Mouse (Mus musculus) limb, embryonic 10.5 days (tissue): Measurements from ENCODE around the gene Setd7. TPM values are rescaled to one million over a fixed set of nuclear protein-coding genes. Genes with fewer than 3 reads are reported as not detected.

Experiments used
- DNase-seq: peaks from one replicate; pipeline ENCODE4 v3.0.0-alpha.2; 2017; ENCODE audit warnings: low spot score
- H3K27ac ChIP-seq: fragments of 300-500 bp; sonication (generic); 2 replicates; pipeline ENCODE4 v1.5.1; 2016; ENCODE audit warnings: mild to moderate bottlenecking
- H3K27me3 ChIP-seq: fragments of 300-500 bp; sonication (generic); 2 replicates; pipeline ENCODE4 v1.6.1; 2016; ENCODE audit warnings: low read depth, mild to moderate bottlenecking; ENCODE audit not compliant: poor library complexity, severe bottlenecking
- H3K36me3 ChIP-seq: fragments of 300-500 bp; sonication (generic); 2 replicates; pipeline ENCODE4 v1.6.1; 2016; ENCODE audit warnings: mild to moderate bottlenecking, moderate library complexity
- H3K4me1 ChIP-seq: fragments of 300-500 bp; sonication (generic); 2 replicates; pipeline ENCODE4 v1.6.1; 2016
- H3K4me3 ChIP-seq: fragments of 300-500 bp; sonication (generic); 2 replicates; pipeline ENCODE4 v1.5.1; 2016; ENCODE audit warnings: mild to moderate bottlenecking, moderate library complexity
- H3K9me3 ChIP-seq: fragments of 300-500 bp; sonication (generic); replicated peaks from 2 replicates; pipeline ENCODE4 v1.6.1; 2016; ENCODE audit warnings: mild to moderate bottlenecking
- WGBS: fragments of 180-500 bp; shearing (Covaris S2); methylation state at CpG from one replicate; pipeline ENCODE4 v1.1.7; 2016; 5-methylcytosine and 5-hydroxymethylcytosine counted together
- polyA plus RNA-seq: library from polyadenylated mRNA; unstranded; fragments of >200 nt; fragmentation: Nextera tagmentation; extraction: Ambion mirVana; gene quantifications from 2 replicates; pipeline ENCODE4 v1.2.1, GENCODE M21; 2016

The Setd7 gene
- polyA plus RNA-seq, 1 experiment from 2014 or later, result 4.8 TPM

GRCm38 (mm10) chr3:51525186-51525785 lies 35.4 kb downstream of the Setd7 start:
- no peak overlapping the region for H3K4me3 ChIP-seq
- H3K27me3 ChIP-seq, result no peaks in the 10 kb centered on the region
- H3K9me3 ChIP-seq, result no peaks in the 10 kb centered on the region
- no peak overlapping the region for H3K27ac ChIP-seq
- peaks cover 98% of the 10 kb centered on the region for H3K36me3 ChIP-seq
- 85% methylated on average over 16 of the region's 16 CpGs for WGBS
- H3K4me1 ChIP-seq, result peaks cover 6% of the 10 kb centered on the region
- no peak for DNase-seq

DNA sequence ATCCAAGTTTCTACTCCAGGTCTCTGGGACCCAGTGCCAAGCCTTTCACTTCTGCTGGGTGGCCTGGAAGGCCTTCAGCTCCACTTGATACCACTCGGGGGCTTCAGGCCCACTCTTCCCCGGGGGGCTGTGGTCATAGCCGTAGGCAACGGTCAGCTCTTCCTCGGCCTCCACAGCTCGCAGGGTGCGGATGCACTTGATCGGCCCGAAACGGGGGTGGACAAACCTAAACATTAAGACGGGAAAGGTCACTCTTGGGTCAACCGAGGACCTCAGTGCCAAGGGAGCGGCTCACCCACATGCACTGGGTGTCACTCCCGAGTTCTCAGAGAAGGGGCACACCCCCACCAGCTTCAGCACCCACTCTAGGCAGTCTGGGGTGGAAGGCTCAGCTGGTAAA lies 39.4 kb downstream of the Setd7 start:
- no peak for DNase-seq
- Histone ChIP-seq H3K27ac (no peak overlapping the region), H3K4me3 (no peak overlapping the region), H3K9me3 (no peaks in the 10 kb centered on the region), H3K36me3 (peaks cover 75% of the 10 kb centered on the region), H3K27me3 (no peaks in the 10 kb centered on the region), H3K4me1 (peaks cover 20% of the 10 kb centered on the region)
- 93% methylated on average over 14 of the region's 14 CpGs for WGBS

DNA sequence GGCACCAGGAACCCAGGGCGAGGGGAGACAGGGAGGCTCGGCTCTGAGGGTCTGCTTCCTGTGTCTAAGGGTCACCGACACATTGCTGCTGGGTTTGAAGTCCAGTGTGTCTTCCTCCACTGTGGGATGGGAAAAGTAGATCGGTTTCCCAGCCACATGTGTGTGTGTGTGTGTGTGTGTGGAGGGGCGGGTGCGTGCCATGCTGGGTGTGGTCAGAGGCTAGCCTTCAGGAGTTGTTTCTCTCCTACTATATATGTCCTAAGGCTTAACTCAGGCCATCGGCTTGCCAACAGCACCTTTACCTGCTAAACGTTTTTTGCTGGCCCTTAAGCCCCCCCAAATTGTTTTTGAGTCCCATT lies 41.9 kb downstream of the Setd7 start:
- Histone ChIP-seq H3K4me3 (no peak overlapping the region), H3K27ac (peak overlapping the region; percentile 21; the same call in 1 of the 2 replicates), H3K36me3 (peaks cover 49% of the 10 kb centered on the region), H3K4me1 (peaks cover 20% of the 10 kb centered on the region), H3K27me3 (no peaks in the 10 kb centered on the region), H3K9me3 (no peaks in the 10 kb centered on the region)
- DNase-seq, result no peak
- WGBS, result 70% methylated on average over 8 of the region's 8 CpGs

DNA sequence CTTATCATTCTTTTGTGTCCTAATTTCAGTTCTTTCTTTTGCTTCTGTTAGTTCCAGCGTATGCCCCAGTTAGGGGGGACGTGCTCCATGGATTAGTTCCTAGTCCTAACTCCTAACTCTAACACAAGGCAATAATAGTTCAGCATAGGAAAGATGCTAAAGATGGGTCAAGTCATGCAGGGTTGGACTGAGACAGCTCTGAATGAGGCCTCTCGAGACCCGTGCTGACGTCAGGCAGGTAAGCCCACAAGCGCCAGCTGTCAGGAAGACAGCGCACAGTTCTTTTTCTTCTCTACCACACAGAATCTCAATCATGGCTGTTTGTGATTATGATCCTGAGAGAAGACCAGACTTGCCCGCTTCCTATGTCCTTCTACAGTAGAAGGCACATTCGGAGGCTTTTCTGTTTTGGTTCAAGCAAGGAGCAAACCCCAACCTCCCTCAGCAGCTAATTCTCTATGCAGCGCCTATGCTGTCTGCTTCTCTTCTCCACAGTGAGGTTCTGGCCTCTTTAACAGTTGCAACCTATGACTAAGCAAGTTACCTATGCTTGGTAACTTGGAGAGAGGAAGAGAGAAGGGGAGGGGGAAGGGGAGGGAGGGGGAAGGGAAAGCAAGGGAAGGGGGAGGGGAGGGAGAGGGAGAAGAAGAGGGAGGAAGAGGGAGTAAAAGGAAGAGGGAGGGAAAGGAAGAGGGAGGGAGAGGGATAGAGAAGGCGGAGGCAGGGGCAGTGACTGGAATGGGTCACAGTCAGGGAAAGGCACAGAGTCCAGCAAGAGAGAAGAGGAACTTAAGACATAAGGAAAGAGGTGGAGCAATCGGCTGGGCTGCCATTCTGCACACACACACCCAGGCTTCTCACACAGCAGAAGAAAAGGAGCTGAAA lies 42.6 kb downstream of the Setd7 start:
- 77% methylated on average over 12 of the region's 12 CpGs for WGBS
- H3K36me3 ChIP-seq, result peaks cover 43% of the 10 kb centered on the region
- H3K4me1 ChIP-seq, result peaks cover 20% of the 10 kb centered on the region
- no peaks in the 10 kb centered on the region for H3K27me3 ChIP-seq
- no peaks in the 10 kb centered on the region for H3K9me3 ChIP-seq
- no peak overlapping the region for H3K4me3 ChIP-seq
- H3K27ac ChIP-seq, result peak overlapping the region; percentile 21; the same call in 1 of the 2 replicates
- no peak for DNase-seq

DNA sequence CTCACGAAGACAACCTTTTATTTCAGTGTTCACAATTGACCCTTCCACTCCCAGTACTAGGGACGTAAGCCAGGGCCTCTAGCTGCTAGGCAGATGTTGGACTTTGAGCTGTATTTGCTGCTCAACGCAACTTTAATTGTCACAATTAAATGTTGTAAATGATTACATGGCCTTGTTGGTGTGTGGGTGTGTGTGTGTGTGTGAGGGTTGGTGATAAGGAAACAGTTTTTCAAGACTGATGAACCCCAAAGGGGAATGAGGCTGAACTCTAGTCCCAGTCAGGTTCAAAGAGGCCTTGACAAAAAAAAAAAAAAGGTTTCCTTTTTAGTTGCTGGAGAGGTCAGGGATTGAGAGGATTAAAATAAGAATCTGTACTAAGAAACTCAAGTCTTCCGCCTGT lies 43.2 kb downstream of the Setd7 start:
- Histone ChIP-seq H3K4me3 (no peak overlapping the region), H3K36me3 (peaks cover 37% of the 10 kb centered on the region), H3K9me3 (no peaks in the 10 kb centered on the region), H3K4me1 (peaks cover 20% of the 10 kb centered on the region), H3K27ac (no peak overlapping the region), H3K27me3 (no peaks in the 10 kb centered on the region)
- 85% methylated on average over 4 of the region's 4 CpGs for WGBS
- DNase-seq, result no peak

DNA sequence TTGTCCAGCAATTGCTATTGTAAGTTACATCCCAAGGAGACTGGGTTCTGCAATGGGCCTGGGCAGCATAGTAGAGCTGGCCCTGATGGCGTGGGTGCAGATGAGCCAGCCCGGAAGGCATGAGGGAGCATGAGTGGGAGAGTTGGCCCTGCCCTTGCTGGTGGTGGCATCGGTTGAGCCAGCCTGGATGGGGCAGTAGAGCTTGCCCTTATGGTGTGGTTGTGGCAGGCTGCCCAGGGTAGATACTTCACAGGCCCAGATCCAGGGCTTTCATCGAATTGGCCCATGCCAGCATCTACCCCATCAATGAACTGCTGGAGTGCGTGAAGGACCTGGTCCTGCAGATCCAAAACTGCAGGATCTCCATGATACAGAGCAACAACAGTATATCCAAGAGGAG lies 48.7 kb downstream of the Setd7 start:
- DNase-seq, result no peak
- WGBS, result 96% methylated on average over 5 of the region's 5 CpGs
- Histone ChIP-seq H3K27ac (no peak overlapping the region), H3K4me3 (no peak overlapping the region), H3K9me3 (no peaks in the 10 kb centered on the region), H3K27me3 (no peaks in the 10 kb centered on the region), H3K4me1 (no peaks in the 10 kb centered on the region), H3K36me3 (no peaks in the 10 kb centered on the region)

- Histone ChIP-seq H3K4me1 (no peaks in the 10 kb centered on the region), H3K27ac (peak overlapping the region; percentile 53), H3K27me3 (no peaks in the 10 kb centered on the region), H3K4me3 (no peak overlapping the region), H3K9me3 (no peaks in the 10 kb centered on the region), H3K36me3 (no peaks in the 10 kb centered on the region)
- whole genome bisulfite sequencing, result 32% methylated on average over 8 of the region's 8 CpGs
- peak; percentile 80 for DNase-seq
These were observed 49.8 kb downstream of the Setd7 start for GRCm38 (mm10) chr3:51510903-51511302.

DNA sequence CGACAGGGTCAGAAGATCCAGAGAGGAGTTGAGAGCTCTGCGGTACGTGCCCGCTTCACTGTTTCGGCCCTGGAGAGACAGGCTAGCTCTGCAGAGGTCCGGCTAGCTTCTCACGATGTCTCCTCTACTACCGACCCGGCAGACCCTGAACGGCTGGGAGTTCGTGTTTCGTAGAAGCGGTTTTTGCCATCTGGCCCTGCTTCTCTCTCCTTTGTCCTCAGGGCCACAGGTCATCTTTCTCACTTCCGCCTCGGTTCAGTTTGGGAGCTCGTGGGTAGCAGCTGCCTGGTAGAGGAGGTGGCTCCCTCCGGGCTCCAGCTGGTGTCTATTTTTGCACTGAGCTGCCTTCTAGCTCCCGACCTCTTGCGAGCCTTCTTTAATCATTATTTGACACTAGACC lies 55.2 kb downstream of the Setd7 start:
- no peaks in the 10 kb centered on the region for H3K4me1 ChIP-seq
- no peaks in the 10 kb centered on the region for H3K36me3 ChIP-seq
- no peaks in the 10 kb centered on the region for H3K9me3 ChIP-seq
- DNase-seq, result peak; percentile 44
- no peaks in the 10 kb centered on the region for H3K27me3 ChIP-seq
- no peak overlapping the region for H3K27ac ChIP-seq
- H3K4me3 ChIP-seq, result no peak overlapping the region
- 73% methylated on average over 19 of the region's 19 CpGs for WGBS

DNA sequence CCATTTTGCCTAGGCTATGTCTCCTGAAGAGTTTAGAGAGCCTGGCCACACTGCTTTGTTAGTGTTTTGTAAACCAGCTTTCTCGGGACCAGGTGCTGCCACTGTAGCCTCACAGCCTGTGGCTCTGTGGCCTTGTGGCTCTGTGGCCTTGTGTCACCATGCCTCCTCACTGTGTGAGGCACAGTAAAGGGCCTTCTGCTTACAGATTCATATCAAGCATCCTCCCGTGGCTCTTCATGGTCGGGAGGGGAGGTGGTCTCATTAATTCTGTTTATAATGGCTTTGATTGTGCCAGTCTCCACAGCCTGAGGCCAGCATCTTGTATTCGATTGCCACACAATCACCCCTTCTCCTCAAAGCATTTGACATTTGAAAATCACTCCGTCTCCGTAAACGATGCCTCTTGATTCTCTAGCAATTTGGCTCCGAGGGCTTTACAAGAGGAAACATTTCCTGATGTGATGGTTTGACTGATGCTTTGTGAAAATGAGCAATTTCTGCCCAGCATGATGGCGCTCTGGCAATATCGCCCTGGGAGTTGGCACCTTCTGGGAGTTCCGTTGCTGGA lies 56.2 kb downstream of the Setd7 start:
- H3K27me3 ChIP-seq, result no peaks in the 10 kb centered on the region
- H3K36me3 ChIP-seq, result no peaks in the 10 kb centered on the region
- WGBS, result 87% methylated on average over 11 of the region's 11 CpGs
- H3K4me3 ChIP-seq, result no peak overlapping the region
- no peak overlapping the region for H3K27ac ChIP-seq
- no peaks in the 10 kb centered on the region for H3K9me3 ChIP-seq
- DNase-seq, result no peak
- H3K4me1 ChIP-seq, result no peaks in the 10 kb centered on the region

GRCm38 (mm10) chr3:51499876-51500275 lies 60.8 kb downstream of the Setd7 start:
- no peak overlapping the region for H3K27ac ChIP-seq
- WGBS, result 94% methylated on average over 4 of the region's 4 CpGs
- H3K36me3 ChIP-seq, result peaks cover 5% of the 10 kb centered on the region
- H3K4me3 ChIP-seq, result no peak overlapping the region
- DNase-seq, result no peak
- H3K9me3 ChIP-seq, result no peaks in the 10 kb centered on the region
- H3K4me1 ChIP-seq, result no peaks in the 10 kb centered on the region
- no peaks in the 10 kb centered on the region for H3K27me3 ChIP-seq

DNA sequence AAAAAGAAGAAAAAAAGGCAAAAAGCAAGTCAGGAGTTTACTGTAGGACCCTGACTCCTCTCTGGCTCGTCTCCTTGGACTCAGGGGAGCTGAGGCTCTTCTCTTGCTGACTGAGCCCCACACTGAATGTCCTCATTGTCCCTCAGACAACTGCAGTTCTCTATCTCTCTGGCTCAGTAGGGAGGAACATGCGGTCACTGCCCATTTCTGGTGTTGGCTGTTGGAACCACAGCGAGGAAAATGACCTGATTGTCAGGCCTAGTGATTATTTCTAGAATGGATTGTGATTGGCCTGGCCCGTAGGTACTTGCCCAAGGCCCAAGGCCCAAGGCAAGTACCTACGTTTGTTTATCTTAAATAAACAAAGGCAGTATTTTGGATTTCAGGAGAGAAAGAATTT lies 62.0 kb downstream of the Setd7 start:
- peaks cover 15% of the 10 kb centered on the region for H3K36me3 ChIP-seq
- no peaks in the 10 kb centered on the region for H3K27me3 ChIP-seq
- H3K4me1 ChIP-seq, result no peaks in the 10 kb centered on the region
- H3K4me3 ChIP-seq, result no peak overlapping the region
- no peak for DNase-seq
- H3K27ac ChIP-seq, result no peak overlapping the region
- 81% methylated on average over 5 of the region's 5 CpGs for WGBS
- H3K9me3 ChIP-seq, result no peaks in the 10 kb centered on the region

- WGBS, result 95% methylated on average over 1 of the region's 1 CpGs
- Histone ChIP-seq H3K4me3 (no peak overlapping the region), H3K4me1 (no peaks in the 10 kb centered on the region), H3K9me3 (no peaks in the 10 kb centered on the region), H3K36me3 (peaks cover 21% of the 10 kb centered on the region), H3K27me3 (no peaks in the 10 kb centered on the region), H3K27ac (no peak overlapping the region)
- DNase-seq, result no peak
These were observed 62.7 kb downstream of the Setd7 start for GRCm38 (mm10) chr3:51497978-51498377.

- 92% methylated on average over 9 of the region's 9 CpGs for WGBS
- Histone ChIP-seq H3K9me3 (no peaks in the 10 kb centered on the region), H3K4me3 (no peak overlapping the region), H3K27me3 (no peaks in the 10 kb centered on the region), H3K36me3 (peaks cover 21% of the 10 kb centered on the region), H3K4me1 (no peaks in the 10 kb centered on the region), H3K27ac (no peak overlapping the region)
- no peak for DNase-seq
These were observed 65.0 kb downstream of the Setd7 start for GRCm38 (mm10) chr3:51495646-51496045.
